Mouse (Mus musculus): ENCODE results near the gene Riiad1. TPM values are rescaled to one million over a fixed set of nuclear protein-coding genes. Genes with fewer than 3 reads are reported as not detected.
A peak's percentile ranks its signal among the peaks of the same experiment; 100 is the strongest.

Riiad1 gene
- polyA plus RNA-seq, 1 experiment from 2014 or later, result 1.8 TPM

DNA sequence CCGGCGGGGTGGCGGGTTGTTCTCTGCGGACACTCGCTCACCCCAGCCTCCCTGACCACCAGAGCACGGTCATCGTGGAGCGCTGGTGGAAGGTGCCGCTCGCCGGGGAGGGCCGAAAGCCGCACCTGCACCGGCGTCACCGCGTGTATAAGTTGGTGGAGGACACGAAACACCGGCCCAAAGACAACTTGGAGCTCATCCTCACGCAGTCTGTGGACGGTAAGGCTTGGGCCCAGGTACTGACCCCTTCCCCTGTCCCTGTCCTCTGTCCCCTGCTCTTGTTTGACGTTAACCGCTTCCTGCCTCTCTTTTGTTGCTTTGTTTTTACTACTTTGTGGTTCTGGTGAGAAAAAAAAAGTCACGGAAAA lies 36.6 kb downstream of the Riiad1 start, which contains the start of gene Oaz3:
Gene Oaz3 (minus strand): TSS at position 319 of the 368 bp plus-strand sequence.
- Histone ChIP-seq H3K27ac (peak within 1 kb of the TSS; percentile 89), H3K4me1 (peaks cover 9% of the 10 kb centered on the region), H3K27me3 (ENCODE audit: low read depth, poor library complexity, severe bottlenecking) (peaks cover 7% of the 10 kb centered on the region; the same call in 1 of the 2 replicates), H3K36me3 (peaks cover 40% of the 10 kb centered on the region), H3K4me3 (peak within 1 kb of the TSS; percentile 97), H3K9me3 (replicated peaks) (no peaks in the 10 kb centered on the region)
- WGBS, result under 1% methylated on average over 24 of the region's 24 CpGs
- no peak for DNase-seq (ENCODE audit: low spot score)

- peak; percentile 98 for DNase-seq (ENCODE audit: low spot score)
- 1% methylated on average over 39 of the region's 39 CpGs for WGBS
- no peaks in the 10 kb centered on the region for H3K9me3 ChIP-seq (replicated peaks)
- peaks cover 35% of the 10 kb centered on the region for H3K36me3 ChIP-seq
- peak within 1 kb of the TSS; percentile 97 for H3K4me3 ChIP-seq
- peaks cover 7% of the 10 kb centered on the region; the same call in 1 of the 2 replicates for H3K27me3 ChIP-seq (ENCODE audit: low read depth, poor library complexity, severe bottlenecking)
- peak within 1 kb of the TSS; percentile 89 for H3K27ac ChIP-seq
- H3K4me1 ChIP-seq, result peaks cover 9% of the 10 kb centered on the region
Measured at GRCm38 (mm10) chr3:94442951-94443596, 37.1 kb downstream of the Riiad1 start, which contains the start of gene Mrpl9. Gene Mrpl9 (plus strand): TSS chr3:94443318.

GRCm38 (mm10) chr3:94441182-94441581 lies 39.0 kb downstream of the Riiad1 start:
- H3K27me3 ChIP-seq (ENCODE audit: low read depth, poor library complexity, severe bottlenecking), result peaks cover 7% of the 10 kb centered on the region; the same call in 1 of the 2 replicates
- peaks cover 16% of the 10 kb centered on the region for H3K36me3 ChIP-seq
- H3K27ac ChIP-seq, result no peak overlapping the region
- no peaks in the 10 kb centered on the region for H3K9me3 ChIP-seq (replicated peaks)
- no peak overlapping the region for H3K4me3 ChIP-seq
- WGBS, result 48% methylated on average over 3 of the region's 3 CpGs
- H3K4me1 ChIP-seq, result peaks cover 9% of the 10 kb centered on the region
- DNase-seq (ENCODE audit: low spot score), result no peak

DNA sequence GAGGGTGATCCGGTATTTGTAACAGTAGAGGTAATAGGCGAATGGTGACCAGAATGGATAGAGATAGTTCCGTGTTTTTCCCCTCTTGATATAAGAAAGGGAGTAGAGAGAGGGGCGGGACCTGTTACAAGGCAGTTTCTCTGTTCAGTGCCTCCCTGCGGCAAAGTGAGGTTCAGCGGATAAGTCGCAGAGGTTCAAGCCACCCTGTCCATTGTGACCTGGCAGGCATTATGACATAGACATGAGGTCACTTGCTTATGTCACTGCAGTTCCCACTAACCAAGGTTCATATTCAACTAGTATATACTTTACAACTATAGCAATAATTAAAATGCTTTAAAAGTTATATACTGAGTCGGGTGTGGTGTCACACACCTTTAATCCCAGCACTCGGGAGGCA lies 43.7 kb downstream of the Riiad1 start:
- no peaks in the 10 kb centered on the region for H3K36me3 ChIP-seq
- H3K9me3 ChIP-seq (replicated peaks), result no peaks in the 10 kb centered on the region
- H3K27ac ChIP-seq, result no peak overlapping the region
- WGBS, result 86% methylated on average over 9 of the region's 9 CpGs
- H3K4me3 ChIP-seq, result no peak overlapping the region
- DNase-seq (ENCODE audit: low spot score), result no peak
- H3K27me3 ChIP-seq (ENCODE audit: low read depth, poor library complexity, severe bottlenecking), result peaks cover 7% of the 10 kb centered on the region; the same call in 1 of the 2 replicates
- no peaks in the 10 kb centered on the region for H3K4me1 ChIP-seq

DNA sequence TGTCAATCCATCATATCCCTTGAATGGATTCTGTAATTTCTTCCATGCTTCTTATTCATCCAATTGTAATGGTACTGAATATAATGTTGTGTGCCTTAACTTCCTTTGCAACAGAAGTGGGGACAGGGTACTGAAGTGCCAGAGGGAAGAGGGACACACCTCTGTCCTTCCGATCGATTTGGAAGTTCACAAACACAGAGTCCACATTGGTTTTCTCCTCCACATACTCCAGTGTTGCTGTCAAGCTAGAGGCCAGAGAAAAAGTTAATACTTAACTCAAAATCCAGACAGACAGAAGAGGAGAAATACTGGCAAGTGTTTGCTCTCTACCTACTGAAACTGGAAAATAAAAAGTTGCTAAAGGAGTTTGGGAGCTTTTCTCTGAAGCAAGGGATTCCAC lies 45.8 kb downstream of the Riiad1 start:
- 89% methylated on average over 2 of the region's 2 CpGs for WGBS
- no peaks in the 10 kb centered on the region for H3K4me1 ChIP-seq
- DNase-seq (ENCODE audit: low spot score), result no peak

DNA sequence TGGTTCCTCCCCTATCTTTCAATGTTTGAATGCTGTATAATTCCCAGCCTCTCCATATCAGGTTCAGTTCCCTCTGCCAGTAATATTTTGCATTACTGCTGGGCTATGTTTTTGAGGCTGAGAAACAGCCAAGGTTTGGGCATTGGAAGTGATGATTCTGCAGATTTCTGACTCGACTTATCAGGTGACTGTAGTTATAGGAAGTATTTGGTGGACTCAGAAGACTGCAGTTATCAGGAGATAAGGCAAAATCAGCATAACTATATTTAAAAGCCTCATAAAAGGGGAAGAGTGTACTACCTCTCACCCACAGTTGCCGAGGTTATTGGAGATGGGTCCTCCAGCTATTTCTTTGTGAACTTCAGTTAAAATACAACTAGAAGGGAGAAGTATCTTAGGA lies 49.2 kb downstream of the Riiad1 start:
- no peaks in the 10 kb centered on the region for H3K36me3 ChIP-seq
- H3K4me1 ChIP-seq, result no peaks in the 10 kb centered on the region
- H3K27ac ChIP-seq, result no peak overlapping the region
- 90% methylated on average over 2 of the region's 2 CpGs for WGBS
- no peaks in the 10 kb centered on the region for H3K27me3 ChIP-seq (ENCODE audit: low read depth, poor library complexity, severe bottlenecking)
- H3K9me3 ChIP-seq (replicated peaks), result no peaks in the 10 kb centered on the region
- no peak overlapping the region for H3K4me3 ChIP-seq
- no peak for DNase-seq (ENCODE audit: low spot score)

More for the DNA sequence above, 45.8 kb downstream of the Riiad1 start:
- Histone ChIP-seq H3K27me3 (ENCODE audit: low read depth, poor library complexity, severe bottlenecking) (no peaks in the 10 kb centered on the region), H3K9me3 (replicated peaks) (no peaks in the 10 kb centered on the region), H3K4me3 (no peak overlapping the region), H3K36me3 (no peaks in the 10 kb centered on the region), H3K27ac (no peak overlapping the region)

Other genes with a start within 250 kb of the Riiad1 start
- gene Gm4778, start 216.3 kb downstream of the Riiad1 start, polyA plus RNA-seq (2016; fragmentation: Nextera tagmentation; extraction: Ambion mirVana), result not detected in 2 replicates
- gene Them4, start 170.3 kb downstream of the Riiad1 start, polyA plus RNA-seq (2016; fragmentation: Nextera tagmentation; extraction: Ambion mirVana), result 7.2 and 7.7 TPM in 2 replicates
- not detected in 2 replicates for gene Them5, start 138.2 kb downstream of the Riiad1 start, polyA plus RNA-seq (2016; fragmentation: Nextera tagmentation; extraction: Ambion mirVana)
- 0.15 and 0.54 TPM in 2 replicates for gene C2cd4d, start 117.9 kb downstream of the Riiad1 start, polyA plus RNA-seq (2016; fragmentation: Nextera tagmentation; extraction: Ambion mirVana)
- 0.15 TPM in 1 of 2 replicates, not detected in the other for gene Rorc, start 107.5 kb downstream of the Riiad1 start, polyA plus RNA-seq (2016; fragmentation: Nextera tagmentation; extraction: Ambion mirVana)
- not detected in 2 replicates for gene Lingo4, start 81.8 kb downstream of the Riiad1 start, polyA plus RNA-seq (2016; fragmentation: Nextera tagmentation; extraction: Ambion mirVana)
- 5.1 and 6.6 TPM in 2 replicates for gene Tdrkh, start 67.1 kb downstream of the Riiad1 start, polyA plus RNA-seq (2016; fragmentation: Nextera tagmentation; extraction: Ambion mirVana)
- gene Mrpl9, start 37.0 kb downstream of the Riiad1 start, polyA plus RNA-seq (2016; fragmentation: Nextera tagmentation; extraction: Ambion mirVana), result 71.0 and 77.8 TPM in 2 replicates
- gene Oaz3, start 36.4 kb downstream of the Riiad1 start, polyA plus RNA-seq (2016; fragmentation: Nextera tagmentation; extraction: Ambion mirVana), result 0.29 and 0.51 TPM in 2 replicates
- 1.4 and 1.5 TPM in 2 replicates for gene Celf3, start 2.0 kb downstream of the Riiad1 start, polyA plus RNA-seq (2016; fragmentation: Nextera tagmentation; extraction: Ambion mirVana)
- gene Snx27, start 102.4 kb upstream of the Riiad1 start, polyA plus RNA-seq (2016; fragmentation: Nextera tagmentation; extraction: Ambion mirVana), result 45.5 and 46.2 TPM in 2 replicates
- gene Gm10972, start 162.8 kb upstream of the Riiad1 start, polyA plus RNA-seq (2016; fragmentation: Nextera tagmentation; extraction: Ambion mirVana), result not detected in 2 replicates
- gene Tuft1, start 178.5 kb upstream of the Riiad1 start, polyA plus RNA-seq (2016; fragmentation: Nextera tagmentation; extraction: Ambion mirVana), result 4.1 and 4.5 TPM in 2 replicates
- gene Selenbp2, start 213.2 kb upstream of the Riiad1 start, polyA plus RNA-seq (2016; fragmentation: Nextera tagmentation; extraction: Ambion mirVana), result 0.60 TPM in 1 of 2 replicates, not detected in the other

Measured in limb, embryonic 10.5 days (tissue).